9 mouse cellular contexts compared by ENCODE assay signal in the genomic region with DNA sequence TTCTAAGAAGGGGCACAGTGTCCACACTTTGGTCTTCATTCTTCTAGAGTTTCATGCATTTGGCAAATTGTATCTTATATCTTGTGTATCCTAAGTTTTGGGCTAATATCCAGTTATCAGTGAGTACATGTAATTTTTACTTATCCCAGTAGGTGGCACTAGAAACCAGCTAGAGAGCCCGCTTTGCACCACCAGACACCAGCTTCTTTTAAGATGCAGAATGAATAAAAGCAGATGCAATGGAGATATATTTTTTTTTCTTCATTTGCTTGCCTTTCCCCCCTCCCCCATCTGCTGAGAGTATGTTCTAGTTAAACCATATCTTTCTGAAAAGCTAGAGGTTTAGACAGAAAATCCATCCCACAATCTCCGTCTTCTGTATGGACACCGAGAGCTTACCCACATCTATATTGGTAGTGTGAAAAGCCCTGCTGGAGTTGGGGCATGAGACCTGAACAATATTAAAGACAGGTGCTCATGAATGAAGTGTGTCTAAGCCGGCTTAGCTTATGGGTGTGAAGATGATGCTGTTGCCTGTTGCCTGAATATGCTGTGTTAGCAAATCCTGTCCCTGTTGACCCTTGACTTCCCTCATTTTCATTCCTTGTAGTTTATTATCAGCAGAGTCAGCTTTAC. TPM values are rescaled to one million over a fixed set of nuclear protein-coding genes. Genes with fewer than 3 reads are reported as not detected.
DNase-seq lines count a peak whose midpoint lies in the region; ATAC-seq and TF ChIP-seq lines count a peak whose summit lies in the region.
"Had no signal": no experiment of that assay in that cellular context is flagged by ENCODE, and none has a peak within 500 bp of the region (broad histone marks: within the 10 kb centered on the region; RNA-seq: fewer than 3 reads in every experiment).

No protein-coding gene starts in this region.

- H3K9me3 ChIP-seq in forebrain, embryonic 12.5 days = no peaks in the 10 kb centered on the region
- H3K9me3 ChIP-seq in forebrain, embryonic 11.5 days (ENCODE audit: control insufficient read depth, low read length) = no peaks in the 10 kb centered on the region
- no peaks in the 10 kb centered on the region for H3K9me3 ChIP-seq in limb, embryonic 14.5 days (ENCODE audit: control insufficient read depth, low read length)

- no peaks in the 10 kb centered on the region for H3K79me2 ChIP-seq in liver, adult 2 months (ENCODE audit: control insufficient read depth, insufficient read depth, low read length)

- H3K4me3 ChIP-seq in forebrain, embryonic 12.5 days (replicated peaks) = no peak overlapping the region
- no peak overlapping the region for H3K4me3 ChIP-seq in forebrain, embryonic 11.5 days (ENCODE audit: low read depth, low read length)
- H3K4me3 ChIP-seq in liver, adult 2 months (ENCODE audit: insufficient read depth, low read depth, low read length) = no peak overlapping the region
- H3K4me3 ChIP-seq in limb, embryonic 14.5 days (replicated peaks; ENCODE audit: low read length) = no peak overlapping the region
- H3K4me3 ChIP-seq in thymus, adult 2 months (ENCODE audit: control insufficient read depth, insufficient read depth, low read length) = no peak overlapping the region

- H3K4me1 ChIP-seq in forebrain, embryonic 12.5 days = no peaks in the 10 kb centered on the region
- no peaks in the 10 kb centered on the region for H3K4me1 ChIP-seq in forebrain, embryonic 11.5 days (replicated peaks; ENCODE audit: control insufficient read depth, insufficient read depth, low read length)
- H3K4me1 ChIP-seq in liver, adult 2 months (ENCODE audit: control insufficient read depth, insufficient read depth, low read length) = 0 out of 2 replicates have a peak, but pooled peaks cover 2% of the 10 kb centered on the region
- H3K4me1 ChIP-seq in limb, embryonic 14.5 days (ENCODE audit: control insufficient read depth, insufficient read depth, low read length) = no peaks in the 10 kb centered on the region
- no peaks in the 10 kb centered on the region for H3K4me1 ChIP-seq in thymus, adult 2 months (replicated peaks; ENCODE audit: control insufficient read depth, insufficient read depth, low read length)

- H3K9ac ChIP-seq in forebrain, embryonic 12.5 days = no peak overlapping the region
- no peak overlapping the region for H3K9ac ChIP-seq in forebrain, embryonic 11.5 days (ENCODE audit: low read length)
- H3K9ac ChIP-seq in liver, adult 2 months (ENCODE audit: low read depth, low read length) = no peak overlapping the region
- H3K9ac ChIP-seq in limb, embryonic 14.5 days (ENCODE audit: low read depth, low read length, severe bottlenecking) = no peak overlapping the region

- no peaks in the 10 kb centered on the region for H3K36me3 ChIP-seq in forebrain, embryonic 12.5 days (replicated peaks)
- no peaks in the 10 kb centered on the region for H3K36me3 ChIP-seq in forebrain, embryonic 11.5 days (ENCODE audit: control insufficient read depth, insufficient read depth, low read length)
- no peaks in the 10 kb centered on the region for H3K36me3 ChIP-seq in liver, adult 2 months (ENCODE audit: control insufficient read depth, insufficient read depth, low read length)
- H3K36me3 ChIP-seq in limb, embryonic 14.5 days (ENCODE audit: control insufficient read depth, insufficient read depth, low read length) = no peaks in the 10 kb centered on the region
- H3K36me3 ChIP-seq in thymus, adult 2 months (ENCODE audit: control insufficient read depth, insufficient read depth, low read length) = no peaks in the 10 kb centered on the region

- ATAC-seq in forebrain, embryonic 12.5 days (ENCODE audit: low FRiP score) = peak; percentile 41; the same call in 1 of the 2 replicates
- ATAC-seq in forebrain, embryonic 11.5 days (replicated peaks; ENCODE audit: low FRiP score) = no peak
- no peak for ATAC-seq in limb, embryonic 14.5 days (ENCODE audit: low FRiP score, low read depth)
- ATAC-seq in granulocyte monocyte progenitor cell, adult 5-6 weeks (replicated peaks; ENCODE audit: poor library complexity, severe bottlenecking) = no peak

- H3K27me3 ChIP-seq in forebrain, embryonic 12.5 days = peaks cover 13% of the 10 kb centered on the region; the same call in 1 of the 2 replicates
- H3K27me3 ChIP-seq in forebrain, embryonic 11.5 days (ENCODE audit: control insufficient read depth, insufficient read depth, low read length) = no peaks in the 10 kb centered on the region
- no peaks in the 10 kb centered on the region for H3K27me3 ChIP-seq in liver, adult 2 months (ENCODE audit: control insufficient read depth, insufficient read depth, low read length)
- H3K27me3 ChIP-seq in limb, embryonic 14.5 days (ENCODE audit: control insufficient read depth, insufficient read depth, low read length) = no peaks in the 10 kb centered on the region
- H3K27me3 ChIP-seq in thymus, adult 2 months (ENCODE audit: control insufficient read depth, insufficient read depth, low read length) = no peaks in the 10 kb centered on the region

- H3K4me2 ChIP-seq in forebrain, embryonic 12.5 days = no peak overlapping the region
- H3K4me2 ChIP-seq in forebrain, embryonic 11.5 days (ENCODE audit: low read depth, low read length, severe bottlenecking) = no peak overlapping the region
- no peak overlapping the region for H3K4me2 ChIP-seq in limb, embryonic 14.5 days (replicated peaks; ENCODE audit: low read depth, low read length, severe bottlenecking)

- WGBS in forebrain, embryonic 12.5 days = 46% methylated on average over 4 of the region's 4 CpGs
- 55% methylated on average over 4 of the region's 4 CpGs for WGBS in forebrain, embryonic 11.5 days
- WGBS in liver, adult 2 months = 58% methylated on average over 4 of the region's 4 CpGs
- WGBS in limb, embryonic 14.5 days = 47% methylated on average over 4 of the region's 4 CpGs
- 67% methylated on average over 4 of the region's 4 CpGs for WGBS in thymus, adult 2 months

- no peak for DNase-seq in forebrain, embryonic 11.5 days (ENCODE audit: low spot score)
- DNase-seq in liver, adult 2 months (ENCODE audit: extremely low read depth, low read depth, low spot score) = peak; percentile 13
- DNase-seq in liver = no peak
- peak; percentile 53 to 81 for DNase-seq in cerebellum, postnatal 10 days
- peak; percentile 75 for DNase-seq in limb, embryonic 14.5 days (ENCODE audit: low spot score)
- no peak for DNase-seq in thymus, adult 2 months

- TF ChIP-seq CTCF in liver, adult 2 months (IDR thresholded peaks at IDR 0.05; ENCODE audit: low read depth, low read length) = peak; percentile 30; the same call in 1 of the 2 replicates
- TF ChIP-seq CTCF in thymus, adult 2 months (IDR thresholded peaks at IDR 0.05; ENCODE audit: borderline replicate concordance, control insufficient read depth, extremely low read depth, insufficient read depth, low read length, poor library complexity) = no peak

- no peak overlapping the region for H3K27ac ChIP-seq in forebrain, embryonic 12.5 days
- H3K27ac ChIP-seq in forebrain, embryonic 11.5 days (ENCODE audit: low read depth, low read length) = no peak overlapping the region
- no peak overlapping the region for H3K27ac ChIP-seq in liver, adult 2 months (replicated peaks; ENCODE audit: insufficient read depth, low read depth, low read length)
- no peak overlapping the region for H3K27ac ChIP-seq in limb, embryonic 14.5 days (replicated peaks; ENCODE audit: low read depth, low read length)
- no peak overlapping the region for H3K27ac ChIP-seq in thymus, adult 2 months (ENCODE audit: control insufficient read depth, insufficient read depth, low read length)

- no peak for TF ChIP-seq POLR2A in liver, adult 2 months (IDR thresholded peaks at IDR 0.05; ENCODE audit: extremely low read depth, insufficient read depth, low read length)
- no peak for TF ChIP-seq POLR2A in limb, embryonic 14.5 days (IDR thresholded peaks at IDR 0.05; ENCODE audit: borderline replicate concordance, extremely low read depth, insufficient read depth, insufficient read length)
- no peak for TF ChIP-seq POLR2A in thymus, adult 2 months (IDR thresholded peaks at IDR 0.05; ENCODE audit: control insufficient read depth, extremely low read depth, insufficient read depth, low read length, poor library complexity)

RNA-seq across cellular contexts. Expression of a gene that starts 21.0 kb away (rescaled TPM):
- polyA plus RNA-seq in forebrain, embryonic 12.5 days (2016; fragmentation: Nextera tagmentation; extraction: Ambion mirVana) = 2.1 and 2.2 TPM in 2 replicates
- 0.92 and 1.1 TPM in 2 replicates for polyA plus RNA-seq in forebrain, embryonic 11.5 days (2014; fragmentation: Nextera tagmentation; extraction: Ambion mirVana)
- not detected in 2 replicates for total RNA-seq in liver, adult 2 months (2014; rRNA removed)
- polyA plus RNA-seq in liver, adult 2 months (2012; rRNA removed) = not detected in 2 replicates
- 4.8 and 5.5 TPM in 2 replicates for polyA plus RNA-seq in limb, embryonic 14.5 days (2012; rRNA removed)
- polyA plus RNA-seq in limb, embryonic 14.5 days (2014; fragmentation: Nextera tagmentation; extraction: Ambion mirVana) = 4.2 and 5.2 TPM in 2 replicates
- not detected in 2 replicates for total RNA-seq in granulocyte monocyte progenitor cell, adult 5-6 weeks (2014; fragmentation: Nextera tagmentation)
- total RNA-seq in granulocyte monocyte progenitor cell, adult 5-6 weeks (2017) = not detected in 2 replicates
- polyA plus RNA-seq in thymus, adult 2 months (2012; rRNA removed) = 0.04 and 0.07 TPM in 2 replicates

RNA-seq across cellular contexts. Expression of a gene that starts 43.7 kb away (rescaled TPM):
- polyA plus RNA-seq in forebrain, embryonic 12.5 days (2016; fragmentation: Nextera tagmentation; extraction: Ambion mirVana) = not detected in 2 replicates
- not detected in 2 replicates for polyA plus RNA-seq in forebrain, embryonic 11.5 days (2014; fragmentation: Nextera tagmentation; extraction: Ambion mirVana)
- total RNA-seq in liver, adult 2 months (2014; rRNA removed) = not detected in 2 replicates
- polyA plus RNA-seq in liver, adult 2 months (2012; rRNA removed) = not detected in 2 replicates
- 0.01 and 0.03 TPM in 2 replicates for polyA plus RNA-seq in limb, embryonic 14.5 days (2012; rRNA removed)
- not detected in 2 replicates for polyA plus RNA-seq in limb, embryonic 14.5 days (2014; fragmentation: Nextera tagmentation; extraction: Ambion mirVana)
- total RNA-seq in granulocyte monocyte progenitor cell, adult 5-6 weeks (2014; fragmentation: Nextera tagmentation) = 0.09 TPM in 1 of 2 replicates, not detected in the other
- not detected in 2 replicates for total RNA-seq in granulocyte monocyte progenitor cell, adult 5-6 weeks (2017)
- polyA plus RNA-seq in thymus, adult 2 months (2012; rRNA removed) = 0.18 and 0.19 TPM in 2 replicates
- polyA plus RNA-seq: limb, embryonic 11.5 days had no signal

Comparison
In these comparisons a context has a peak if more than half of its experiments do, and no peak if none do; other contexts are left out.
1. DNase-seq: peak in liver, adult 2 months (single experiment), cerebellum, postnatal 10 days (2 of 2) and limb, embryonic 14.5 days (single experiment); none in forebrain, embryonic 11.5 days (single experiment), liver (single experiment) and thymus, adult 2 months (single experiment).